Mouse (Mus musculus) limb, embryonic 14.5 days (tissue): ENCODE results near the gene Nup107. TPM values are rescaled to one million over a fixed set of nuclear protein-coding genes. Genes with fewer than 3 reads are reported as not detected.

Source experiments
- ATAC-seq: fragments of 200-750 bp; cut with Nextera tagmentation; 2 replicates; pipeline ENCODE4 v1.8.0; 2017; ENCODE audit warnings: low read depth, moderate number of reproducible peaks, moderate TSS enrichment; ENCODE audit not compliant: low FRiP score
- DNase-seq: peaks from one replicate; pipeline ENCODE4 v3.0.0-alpha.2; 2015; ENCODE audit warnings: low spot score
- H3K27ac ChIP-seq: fragments of 300-500 bp; sonication (generic); replicated peaks from 2 replicates; pipeline ENCODE4 v1.5.1; 2014; ENCODE audit warnings: low read depth, mild to moderate bottlenecking, low read length, moderate library complexity, mixed read lengths
- H3K27me3 ChIP-seq: fragments of 300-500 bp; sonication (generic); 2 replicates; pipeline ENCODE4 v1.6.1; 2014; ENCODE audit warnings: low read length, mixed read lengths; ENCODE audit not compliant: control insufficient read depth, insufficient read depth
- H3K36me3 ChIP-seq: fragments of 300-500 bp; sonication (generic); 2 replicates; pipeline ENCODE4 v1.6.1; 2014; ENCODE audit warnings: mild to moderate bottlenecking, low read length, moderate library complexity, mixed read lengths; ENCODE audit not compliant: control insufficient read depth, insufficient read depth
- H3K4me1 ChIP-seq: fragments of 300-500 bp; sonication (generic); 2 replicates; pipeline ENCODE4 v1.6.1; 2014; ENCODE audit warnings: antibody characterized with exemption, low read length, mixed read lengths; ENCODE audit not compliant: control insufficient read depth, insufficient read depth
- H3K4me2 ChIP-seq: fragments of 300-500 bp; sonication (generic); replicated peaks from 2 replicates; pipeline ENCODE4 v1.6.1; 2014; ENCODE audit warnings: low read depth, mild to moderate bottlenecking, low read length, moderate library complexity; ENCODE audit not compliant: severe bottlenecking
- H3K4me3 ChIP-seq: fragments of 300-500 bp; sonication (generic); replicated peaks from 2 replicates; pipeline ENCODE4 v1.5.1; 2014; ENCODE audit warnings: low read length
- H3K9ac ChIP-seq: fragments of 300-500 bp; sonication (generic); 2 replicates; pipeline ENCODE4 v1.6.1; 2014; ENCODE audit warnings: mild to moderate bottlenecking, low read depth, low read length, moderate library complexity; ENCODE audit not compliant: severe bottlenecking
- H3K9me3 ChIP-seq: fragments of 300-500 bp; sonication (generic); 2 replicates; pipeline ENCODE4 v1.6.1; 2016; ENCODE audit warnings: low read length; ENCODE audit not compliant: control insufficient read depth
- POLR2A ChIP-seq: fragments of 200-500 bp; IDR thresholded peaks from 2 replicates; pipeline ENCODE4 v1.8.0; 2012; ENCODE audit warnings: inconsistent platforms, mild to moderate bottlenecking, moderate library complexity, borderline replicate concordance; ENCODE audit not compliant: insufficient read depth, insufficient read length; ENCODE audit errors: extremely low read depth
- WGBS: fragments of 180-500 bp; shearing (Covaris S2); extraction: QIAGEN DNeasy Blood & Tissue Kit; methylation state at CpG from one replicate; pipeline ENCODE4 v1.1.7; 2014; 5-methylcytosine and 5-hydroxymethylcytosine counted together
- polyA plus RNA-seq, 2 experiments: library from polyadenylated mRNA; depleted of rRNA in 1 of 2; stranded (reverse) in 1 of 2; unstranded in 1 of 2; fragments of >200 nt; fragmentation: Nextera tagmentation in 1 of 2; extraction: Ambion mirVana in 1 of 2; gene quantifications; 2 replicates each; pipeline versions ENCODE4 v1.2.1 to v1.2.3; 2012 to 2014

Nup107 gene
- polyA plus RNA-seq, 2 experiments = 53.4 to 61.2 TPM

- Histone ChIP-seq H3K4me1 (no peaks in the 10 kb centered on the region), H3K36me3 (peaks cover 66% of the 10 kb centered on the region), H3K4me2 (no peak overlapping the region), H3K9ac (no peak overlapping the region), H3K27ac (no peak overlapping the region), H3K9me3 (no peaks in the 10 kb centered on the region), H3K27me3 (no peaks in the 10 kb centered on the region), H3K4me3 (no peak overlapping the region)
- WGBS = 96% methylated on average over 14 of the region's 14 CpGs
- ATAC-seq (no peak), DNase-seq (no peak)
- TF ChIP-seq POLR2A = no peak
Observed at GRCm38 (mm10) chr10:117751282-117751610, 41.3 kb downstream of the Nup107 start.

- no peak for TF ChIP-seq POLR2A
- no peak overlapping the region for H3K27ac ChIP-seq
- no peaks in the 10 kb centered on the region for H3K9me3 ChIP-seq
- H3K4me2 ChIP-seq = no peak overlapping the region
- H3K9ac ChIP-seq = no peak overlapping the region
- DNase-seq (no peak), ATAC-seq (no peak)
- no peaks in the 10 kb centered on the region for H3K4me1 ChIP-seq
- 97% methylated on average over 5 of the region's 5 CpGs for WGBS
- H3K27me3 ChIP-seq = no peaks in the 10 kb centered on the region
- H3K4me3 ChIP-seq = no peak overlapping the region
- peaks cover 61% of the 10 kb centered on the region for H3K36me3 ChIP-seq
Observed at GRCm38 (mm10) chr10:117750529-117751281, 41.8 kb downstream of the Nup107 start.

GRCm38 (mm10) chr10:117749787-117750343 is 42.6 kb downstream of the Nup107 start:
- 92% methylated on average over 14 of the region's 14 CpGs for WGBS
- ATAC-seq = no peak

GRCm38 (mm10) chr10:117749050-117749686 is 43.3 kb downstream of the Nup107 start:
- 85% methylated on average over 10 of the region's 10 CpGs for WGBS
- peaks cover 46% of the 10 kb centered on the region for H3K36me3 ChIP-seq

More at GRCm38 (mm10) chr10:117749787-117750343, 42.6 kb downstream of the Nup107 start:
- TF ChIP-seq POLR2A = no peak
- no peak for DNase-seq
- H3K27me3 ChIP-seq = no peaks in the 10 kb centered on the region
- H3K9ac ChIP-seq = no peak overlapping the region
- H3K4me3 ChIP-seq = no peak overlapping the region
- H3K36me3 ChIP-seq = peaks cover 53% of the 10 kb centered on the region
- peaks cover 4% of the 10 kb centered on the region; the same call in 1 of the 2 replicates for H3K4me1 ChIP-seq
- no peak overlapping the region for H3K4me2 ChIP-seq
- H3K9me3 ChIP-seq = no peaks in the 10 kb centered on the region
- no peak overlapping the region for H3K27ac ChIP-seq

GRCm38 (mm10) chr10:117748276-117749049 is 44.0 kb downstream of the Nup107 start:
- peaks cover 41% of the 10 kb centered on the region for H3K36me3 ChIP-seq
- no peak overlapping the region for H3K4me2 ChIP-seq
- H3K4me1 ChIP-seq = peaks cover 10% of the 10 kb centered on the region
- DNase-seq = no peak
- TF ChIP-seq POLR2A = no peak
- H3K9ac ChIP-seq = no peak overlapping the region
- ATAC-seq = no peak
- H3K9me3 ChIP-seq = no peaks in the 10 kb centered on the region
- H3K27ac ChIP-seq = no peak overlapping the region
- H3K4me3 ChIP-seq = no peak overlapping the region
- 84% methylated on average over 10 of the region's 10 CpGs for WGBS
- no peaks in the 10 kb centered on the region for H3K27me3 ChIP-seq

More at GRCm38 (mm10) chr10:117749050-117749686, 43.3 kb downstream of the Nup107 start:
- no peaks in the 10 kb centered on the region for H3K9me3 ChIP-seq
- no peak overlapping the region for H3K4me3 ChIP-seq
- no peak overlapping the region for H3K9ac ChIP-seq
- no peak for DNase-seq
- H3K4me2 ChIP-seq = no peak overlapping the region
- H3K27ac ChIP-seq = no peak overlapping the region
- H3K27me3 ChIP-seq = no peaks in the 10 kb centered on the region
- no peak for TF ChIP-seq POLR2A
- peaks cover 6% of the 10 kb centered on the region for H3K4me1 ChIP-seq
- no peak for ATAC-seq
